Mouse (Mus musculus) bone marrow, adult 2 months (tissue): Measurements from ENCODE around the gene Ces5a. TPM values are rescaled to one million over a fixed set of nuclear protein-coding genes. Genes with fewer than 3 reads are reported as not detected.

Experiments used
- H3K27ac ChIP-seq: fragments of 200-500 bp; 2 replicates; pipeline ENCODE4 v1.5.1; 2012; ENCODE audit warnings: low read depth, mild to moderate bottlenecking, control low read depth, inconsistent platforms, low read length; ENCODE audit not compliant: control insufficient read depth, poor library complexity, insufficient read depth
- H3K4me1 ChIP-seq: fragments of 200-500 bp; 2 replicates; pipeline ENCODE4 v1.6.1; 2011; ENCODE audit warnings: low read length; ENCODE audit not compliant: control insufficient read depth, insufficient read depth
- H3K4me3 ChIP-seq: fragments of 200-500 bp; replicated peaks from 2 replicates; pipeline ENCODE3; 2011; ENCODE audit warnings: mild to moderate bottlenecking, low read depth, low read length, control low read depth; ENCODE audit not compliant: control insufficient read depth
- CTCF ChIP-seq: fragments of 200-500 bp; IDR thresholded peaks from 2 replicates; pipeline ENCODE4 v1.5.1; 2011; ENCODE audit warnings: low read length, control low read depth; ENCODE audit not compliant: control insufficient read depth, insufficient read depth
- POLR2A ChIP-seq: fragments of 200-500 bp; IDR thresholded peaks from 2 replicates; pipeline ENCODE4 v1.6.1; 2011; ENCODE audit warnings: low read depth, mild to moderate bottlenecking, control low read depth, low read length, borderline replicate concordance; ENCODE audit not compliant: control insufficient read depth
- WGBS: fragments of 180-500 bp; shearing (Covaris S2); methylation state at CpG from one replicate; pipeline ENCODE4 v1.1.7; 2018; 5-methylcytosine and 5-hydroxymethylcytosine counted together
- polyA plus RNA-seq: library from polyadenylated mRNA; stranded (reverse); fragments of >200 nt; gene quantifications from 2 replicates; pipeline ENCODE4 v1.2.4, GENCODE M21; 2011; ENCODE audit warnings: low replicate concordance; ENCODE audit not compliant: missing spikeins, insufficient read depth, insufficient read length

The Ces5a gene
- polyA plus RNA-seq, 1 experiment: not detected

DNA sequence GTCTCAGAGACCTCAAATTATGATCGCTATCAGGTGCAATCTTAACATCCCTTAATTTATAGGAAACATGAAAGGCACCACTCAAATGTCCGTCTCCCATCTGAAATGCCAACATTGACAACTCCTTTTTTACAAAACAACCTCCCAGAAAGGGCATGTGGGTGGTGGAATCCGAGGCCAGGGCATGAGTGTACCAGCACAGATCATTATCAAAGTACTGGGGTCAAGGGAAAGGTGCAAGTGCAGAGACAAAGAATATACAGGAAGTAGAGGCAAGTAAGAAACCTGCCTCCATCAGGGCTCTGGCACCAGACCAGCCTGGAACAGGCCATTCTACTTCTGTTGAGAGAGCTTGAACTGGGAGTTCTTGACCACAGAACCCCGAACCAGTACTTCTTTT lies 29.0 kb upstream of the Ces5a start:
- Histone ChIP-seq H3K4me1 (no peaks in the 10 kb centered on the region), H3K4me3 (no peak overlapping the region), H3K27ac (no peak overlapping the region)
- TF ChIP-seq CTCF (no peak), POLR2A (no peak)
- whole genome bisulfite sequencing: 50% methylated on average over 4 of the region's 4 CpGs

DNA sequence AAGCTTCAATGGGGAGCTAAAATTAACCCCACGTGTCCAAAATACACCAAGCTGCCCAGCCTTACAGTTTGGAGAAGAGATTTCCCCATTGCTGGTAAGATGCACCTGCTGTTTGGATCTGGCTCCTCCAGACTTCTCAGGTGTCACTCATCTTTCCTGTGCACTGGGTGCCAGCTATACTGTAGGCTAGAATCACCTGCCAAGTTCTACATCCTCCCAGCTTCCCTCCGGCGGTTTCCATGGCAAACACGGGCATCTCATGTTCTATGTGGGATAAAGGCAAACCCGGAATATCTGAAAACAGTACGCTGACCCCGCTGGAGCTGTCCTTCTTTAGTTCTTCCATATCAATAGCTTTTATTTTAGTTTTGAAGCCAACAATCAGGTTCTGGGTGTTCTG lies 27.9 kb upstream of the Ces5a start:
- Histone ChIP-seq H3K4me3 (no peak overlapping the region), H3K4me1 (no peaks in the 10 kb centered on the region), H3K27ac (no peak overlapping the region)
- no peak for TF ChIP-seq CTCF
- TF ChIP-seq POLR2A: no peak
- 81% methylated on average over 7 of the region's 7 CpGs for WGBS

DNA sequence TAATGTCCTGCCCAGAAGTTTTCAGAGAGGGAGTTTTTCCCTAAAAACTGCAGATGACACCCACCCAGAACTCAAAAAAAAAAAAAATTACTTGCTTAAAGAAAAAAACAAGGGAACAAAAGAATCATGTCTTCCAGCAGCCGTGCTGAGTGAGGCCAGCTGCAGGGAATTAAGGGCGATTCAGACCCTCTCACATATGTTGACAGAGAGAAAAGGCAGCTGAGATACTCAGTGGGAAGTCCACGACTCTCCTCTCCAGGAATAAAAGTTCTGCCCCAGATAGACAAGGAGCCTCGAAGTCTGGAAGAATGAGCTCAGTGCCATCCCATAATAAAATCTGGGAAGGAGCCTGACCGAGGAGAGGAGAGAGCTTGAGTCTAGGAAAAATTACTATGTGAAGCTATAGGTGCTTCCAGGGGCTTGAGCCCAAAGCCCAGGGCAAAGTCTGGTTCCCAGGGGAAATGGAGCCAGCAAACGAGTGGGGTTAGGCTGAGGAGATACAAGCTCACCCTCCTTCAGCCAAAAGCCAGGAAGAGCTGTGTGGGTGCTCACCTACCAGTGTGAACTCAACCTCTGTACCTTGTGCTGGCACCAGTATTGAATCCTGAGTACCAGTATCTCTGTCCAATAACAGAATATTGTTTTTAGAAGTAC lies 27.1 kb upstream of the Ces5a start:
- 57% methylated on average over 6 of the region's 6 CpGs for WGBS
- H3K4me3 ChIP-seq: no peak overlapping the region
- H3K4me1 ChIP-seq: no peaks in the 10 kb centered on the region
- no peak overlapping the region for H3K27ac ChIP-seq
- TF ChIP-seq POLR2A (no peak), CTCF (no peak)

DNA sequence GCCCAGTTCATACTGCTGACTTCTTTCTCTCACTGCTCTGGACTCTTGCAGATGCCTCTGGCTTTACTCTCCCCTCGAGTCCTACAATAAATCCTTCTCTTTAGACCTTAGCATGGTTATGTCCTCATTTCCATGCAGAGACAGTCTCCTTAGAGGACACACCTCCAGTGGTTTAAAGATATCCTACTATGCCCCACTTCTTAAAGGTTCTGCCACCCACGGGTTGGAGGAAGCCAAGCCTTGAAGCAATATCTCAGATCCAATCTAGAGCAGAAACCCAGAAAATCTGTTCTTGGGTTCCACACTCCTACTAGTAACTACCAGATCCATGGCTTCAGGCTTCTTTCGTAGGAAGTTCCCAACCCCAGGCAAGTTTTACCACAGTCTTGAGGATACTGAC lies 25.6 kb upstream of the Ces5a start:
- 55% methylated on average over 3 of the region's 3 CpGs for WGBS
- Histone ChIP-seq H3K4me1 (no peaks in the 10 kb centered on the region), H3K27ac (no peak overlapping the region), H3K4me3 (no peak overlapping the region)
- TF ChIP-seq CTCF: no peak
- TF ChIP-seq POLR2A: no peak

DNA sequence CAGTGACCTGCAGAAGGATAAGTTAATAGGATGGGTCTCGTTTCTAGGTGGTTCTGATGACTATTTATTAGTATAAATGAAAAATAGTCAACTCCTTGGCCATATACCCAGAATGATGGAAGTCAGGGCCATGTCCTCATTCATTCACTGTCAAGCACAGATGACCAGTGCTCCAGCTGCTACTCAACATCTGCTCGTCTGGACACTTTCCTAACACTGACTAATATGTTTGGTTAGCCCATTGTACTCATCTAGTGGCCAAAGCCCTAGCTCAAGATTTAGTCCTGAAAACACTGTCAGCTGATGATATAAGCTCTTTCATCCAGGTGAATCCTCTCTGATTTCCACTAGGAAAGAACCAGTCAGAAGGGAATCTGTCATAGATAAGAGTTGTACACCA lies 24.1 kb upstream of the Ces5a start:
- TF ChIP-seq CTCF (no peak), POLR2A (no peak)
- WGBS: 60% methylated on average over 2 of the region's 2 CpGs
- H3K27ac ChIP-seq: no peak overlapping the region
- no peaks in the 10 kb centered on the region for H3K4me1 ChIP-seq
- H3K4me3 ChIP-seq: no peak overlapping the region

DNA sequence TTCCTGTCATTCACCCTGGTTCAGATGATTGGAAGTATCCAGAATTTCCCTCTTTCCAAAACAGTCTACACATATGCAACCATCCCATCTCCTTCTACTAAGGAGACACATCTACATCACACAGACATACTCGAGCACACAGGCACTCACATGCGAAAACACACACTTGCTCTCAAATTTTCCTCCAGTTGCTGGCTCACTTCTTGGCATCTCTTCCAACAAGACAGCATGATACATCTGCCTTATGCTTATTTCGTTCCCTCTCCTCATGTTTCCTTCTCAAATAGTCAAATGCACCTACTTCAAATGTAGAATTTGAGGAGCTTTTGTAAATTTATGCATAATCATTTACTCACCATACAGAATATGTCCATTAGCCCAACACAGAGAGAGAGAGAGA lies 33.0 kb downstream of the Ces5a start:
- WGBS: 67% methylated on average over 3 of the region's 3 CpGs
- Histone ChIP-seq H3K27ac (no peak overlapping the region), H3K4me1 (no peaks in the 10 kb centered on the region), H3K4me3 (no peak overlapping the region)
- no peak for TF ChIP-seq CTCF
- TF ChIP-seq POLR2A: no peak

DNA sequence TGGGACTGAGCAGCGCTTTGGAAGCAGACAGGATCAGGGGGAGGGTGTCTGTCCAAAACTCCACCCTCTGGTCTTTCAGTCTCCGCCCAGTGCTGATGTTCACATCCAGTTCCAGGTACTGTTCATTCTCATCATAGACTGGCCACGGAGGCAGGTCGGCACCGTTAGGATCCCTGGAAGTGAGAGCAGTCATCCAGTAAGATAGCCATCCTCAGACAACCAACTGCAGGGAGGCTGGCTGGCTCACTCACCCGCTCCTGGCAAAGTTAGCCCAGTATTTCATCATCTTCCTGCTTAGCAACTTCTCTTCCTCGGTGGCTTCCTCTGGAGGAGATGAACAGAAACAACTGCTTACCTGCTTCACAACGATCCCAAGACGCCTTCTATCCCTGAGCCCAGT lies 36.2 kb downstream of the Ces5a start:
- no peak overlapping the region for H3K27ac ChIP-seq
- 41% methylated on average over 9 of the region's 9 CpGs for WGBS
- no peak overlapping the region for H3K4me3 ChIP-seq
- no peak for TF ChIP-seq POLR2A
- TF ChIP-seq CTCF: no peak
- H3K4me1 ChIP-seq: no peaks in the 10 kb centered on the region

DNA sequence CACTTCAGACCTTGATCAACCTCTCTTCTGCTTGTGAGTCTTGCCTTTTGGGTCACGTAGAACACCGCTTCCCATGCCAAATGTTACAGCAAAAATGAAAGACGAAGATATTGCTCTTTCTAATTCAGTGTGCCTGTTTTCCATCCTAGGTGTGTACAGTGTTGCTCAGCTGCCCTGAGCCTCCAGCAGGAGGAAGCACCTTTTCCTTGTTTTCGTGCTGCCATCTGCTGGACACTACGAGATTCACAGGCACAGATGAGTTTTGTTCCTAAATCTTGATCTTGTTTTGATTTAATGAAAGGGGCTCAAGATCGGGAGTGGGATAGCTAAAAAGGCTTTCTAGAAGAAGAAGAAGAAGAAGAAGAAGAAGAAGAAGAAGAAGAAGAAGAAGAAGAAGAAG lies 40.3 kb downstream of the Ces5a start:
- WGBS: 22% methylated on average over 6 of the region's 6 CpGs
- TF ChIP-seq POLR2A: no peak
- TF ChIP-seq CTCF: 0 out of 2 replicates have a peak, but pooled peaks have one; percentile 28
- no peak overlapping the region for H3K4me3 ChIP-seq
- H3K4me1 ChIP-seq: no peaks in the 10 kb centered on the region
- no peak overlapping the region for H3K27ac ChIP-seq

DNA sequence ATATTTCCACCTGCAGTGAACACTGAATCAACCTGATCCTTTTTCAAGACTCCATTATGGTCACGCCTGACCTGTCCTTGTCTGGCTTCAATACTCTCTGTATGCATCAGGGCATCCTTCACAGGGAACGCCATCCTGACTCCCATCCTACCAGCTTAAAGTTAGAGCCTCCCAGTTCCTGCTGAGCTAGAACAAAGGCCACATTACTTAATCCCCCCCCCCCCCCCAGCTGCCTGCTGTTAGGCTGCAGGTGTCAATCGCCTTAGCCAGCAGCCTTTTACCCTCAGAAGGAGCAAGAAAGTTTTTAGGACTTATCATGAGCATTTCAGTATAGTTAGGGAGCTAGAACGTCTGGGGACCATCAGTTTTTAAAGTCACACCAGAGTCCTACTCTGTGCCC lies 46.9 kb downstream of the Ces5a start:
- Histone ChIP-seq H3K4me3 (no peak overlapping the region), H3K27ac (no peak overlapping the region), H3K4me1 (no peaks in the 10 kb centered on the region)
- WGBS: 35% methylated on average over 4 of the region's 4 CpGs
- no peak for TF ChIP-seq CTCF
- TF ChIP-seq POLR2A: no peak
